Mouse (Mus musculus) megakaryocyte, adult 5-6 weeks (primary cell): ENCODE results near the gene Micu1. TPM values are rescaled to one million over a fixed set of nuclear protein-coding genes. Genes with fewer than 3 reads are reported as not detected.

Experiments used
- ATAC-seq: 2 replicates; pipeline ENCODE4 v1.8.0; 2016; ENCODE audit warnings: mild to moderate bottlenecking, inconsistent platforms; ENCODE audit not compliant: poor library complexity, severe bottlenecking
- total RNA-seq, 2 experiments: library from RNA; stranded (forward) in 1 of 2; stranded (reverse) in 1 of 2; fragments of 153-499, 151-499 nt in 1 of 2; fragments of 221-1000, 200-1000 nt in 1 of 2; gene quantifications; 2 replicates each; pipeline versions ENCODE4 v1.2.3 to v1.2.4; 2015 to 2017

The Micu1 gene
- total RNA-seq, 2 experiments from 2014 or later: 29.7 to 42.2 TPM

GRCm38 (mm10) chr10:59878823-59879222 is 176.5 kb downstream of the Micu1 start:
- no peak for ATAC-seq

- ATAC-seq: peak; percentile 92
These were observed 177.2 kb downstream of the Micu1 start, which contains the start of gene Dnajb12 for GRCm38 (mm10) chr10:59879255-59880028. Dnajb12 (plus strand) TSS chr10:59879556.

- ATAC-seq: peak; percentile 49
These were observed 177.7 kb downstream of the Micu1 start for GRCm38 (mm10) chr10:59880029-59880386.

GRCm38 (mm10) chr10:59880837-59881236 is 178.6 kb downstream of the Micu1 start:
- no peak for ATAC-seq

GRCm38 (mm10) chr10:59884327-59885173 is 182.3 kb downstream of the Micu1 start:
- ATAC-seq: no peak

GRCm38 (mm10) chr10:59885174-59886080 is 183.2 kb downstream of the Micu1 start:
- ATAC-seq: 0 out of 2 replicates have a peak, but pooled peaks have one; percentile 16

- ATAC-seq: no peak
These were observed 183.8 kb downstream of the Micu1 start for GRCm38 (mm10) chr10:59886081-59886466.

GRCm38 (mm10) chr10:59887432-59887831 is 185.2 kb downstream of the Micu1 start:
- ATAC-seq: peak; percentile 76

- peak; percentile 11 for ATAC-seq
These were observed 187.1 kb downstream of the Micu1 start for GRCm38 (mm10) chr10:59889339-59889738.

- no peak for ATAC-seq
These were observed 187.9 kb downstream of the Micu1 start for GRCm38 (mm10) chr10:59889953-59890751.

- peak; percentile 8; the same call in 1 of the 2 replicates for ATAC-seq
These were observed 190.7 kb downstream of the Micu1 start for GRCm38 (mm10) chr10:59892977-59893376.

GRCm38 (mm10) chr10:59894251-59895160 is 192.2 kb downstream of the Micu1 start:
- ATAC-seq: peak; percentile 51

GRCm38 (mm10) chr10:59895460-59896186 is 193.3 kb downstream of the Micu1 start:
- no peak for ATAC-seq

GRCm38 (mm10) chr10:59896211-59896610 is 193.9 kb downstream of the Micu1 start:
- no peak for ATAC-seq

- peak; percentile 49 for ATAC-seq
These were observed 194.6 kb downstream of the Micu1 start for GRCm38 (mm10) chr10:59896911-59897331.

GRCm38 (mm10) chr10:59897511-59897910 is 195.2 kb downstream of the Micu1 start:
- ATAC-seq: peak; percentile 16

- no peak for ATAC-seq
These were observed 196.0 kb downstream of the Micu1 start for GRCm38 (mm10) chr10:59898180-59898778.

- no peak for ATAC-seq
These were observed 196.7 kb downstream of the Micu1 start for GRCm38 (mm10) chr10:59898935-59899334.
